Mouse (Mus musculus): ENCODE results near the gene Mmp20.

DNA sequence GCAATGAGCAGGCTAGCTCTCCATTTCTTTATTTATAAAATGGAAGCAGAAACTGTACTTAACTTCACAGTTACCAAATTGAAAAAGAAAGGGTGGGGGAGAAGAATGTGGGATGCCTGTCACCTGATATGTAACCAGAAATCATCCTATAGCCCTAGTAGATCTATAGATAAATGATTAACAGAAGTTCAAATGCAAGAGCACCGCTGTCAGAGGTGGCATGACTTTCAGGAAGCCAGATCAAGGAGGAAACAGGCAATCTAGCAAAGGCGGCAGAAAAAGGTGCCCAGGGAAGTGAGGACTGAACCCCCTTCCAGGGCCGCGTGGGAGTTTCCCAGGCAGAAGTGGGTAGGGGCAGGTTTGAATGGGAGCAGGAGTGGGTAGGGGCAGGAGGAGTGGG is 29.9 kb downstream of the Mmp20 start:
- no peak for TF ChIP-seq CTCF (IDR thresholded peaks at IDR 0.05; ENCODE audit: low read depth, low read length)
- no peak for TF ChIP-seq POLR2A (IDR thresholded peaks at IDR 0.05; ENCODE audit: borderline replicate concordance, low read depth, low read length)
